Mouse (Mus musculus) liver, embryonic 16.5 days (tissue): Measurements from ENCODE around the gene Myo16. TPM values are rescaled to one million over a fixed set of nuclear protein-coding genes. Genes with fewer than 3 reads are reported as not detected.

Experiments used
- ATAC-seq: fragments of 200-750 bp; cut with Nextera tagmentation; 2 replicates; pipeline ENCODE4 v1.8.0; 2017; ENCODE audit warnings: low read depth, mild to moderate bottlenecking, moderate number of reproducible peaks, moderate library complexity
- H3K27ac ChIP-seq: fragments of 300-500 bp; sonication (generic); 2 replicates; pipeline ENCODE4 v1.5.1; 2014; ENCODE audit warnings: mild to moderate bottlenecking, low read length
- H3K27me3 ChIP-seq: fragments of 300-500 bp; sonication (generic); 2 replicates; pipeline ENCODE4 v1.6.1; 2014; ENCODE audit warnings: low read depth, low read length, mixed read lengths; ENCODE audit not compliant: control insufficient read depth, insufficient read depth
- H3K36me3 ChIP-seq: fragments of 300-500 bp; sonication (generic); 2 replicates; pipeline ENCODE4 v1.6.1; 2014; ENCODE audit warnings: mild to moderate bottlenecking; ENCODE audit not compliant: control insufficient read depth, insufficient read depth
- H3K4me1 ChIP-seq: fragments of 300-500 bp; sonication (generic); 2 replicates; pipeline ENCODE4 v1.6.1; 2014; ENCODE audit warnings: low read depth, low read length, mixed read lengths; ENCODE audit not compliant: control insufficient read depth
- H3K4me2 ChIP-seq: fragments of 300-500 bp; sonication (generic); 2 replicates; pipeline ENCODE4 v1.6.1; 2014; ENCODE audit warnings: low read depth, low read length, mixed read lengths
- H3K4me3 ChIP-seq: fragments of 300-500 bp; sonication (generic); 2 replicates; pipeline ENCODE4 v1.5.1; 2014; ENCODE audit warnings: low read depth, mild to moderate bottlenecking, low read length
- H3K9ac ChIP-seq: fragments of 300-500 bp; sonication (generic); 2 replicates; pipeline ENCODE4 v1.6.1; 2014; ENCODE audit warnings: low read depth, low read length
- H3K9me3 ChIP-seq: fragments of 300-500 bp; sonication (generic); replicated peaks from 2 replicates; pipeline ENCODE4 v1.6.1; 2016; ENCODE audit warnings: low read length; ENCODE audit not compliant: control insufficient read depth
- WGBS: fragments of 180-500 bp; shearing (Covaris S2); extraction: QIAGEN DNeasy Blood & Tissue Kit; methylation state at CpG from one replicate; pipeline ENCODE4 v1.1.7; 2014; ENCODE audit not compliant: insufficient replicate concordance; 5-methylcytosine and 5-hydroxymethylcytosine counted together
- polyA plus RNA-seq: library from polyadenylated mRNA; unstranded; fragments of >200 nt; fragmentation: Nextera tagmentation; extraction: Ambion mirVana; gene quantifications from 2 replicates; pipeline ENCODE4 v1.2.1, GENCODE M21; 2015

Gene Myo16
- polyA plus RNA-seq, 1 experiment from 2014 or later = 0.02 TPM

DNA sequence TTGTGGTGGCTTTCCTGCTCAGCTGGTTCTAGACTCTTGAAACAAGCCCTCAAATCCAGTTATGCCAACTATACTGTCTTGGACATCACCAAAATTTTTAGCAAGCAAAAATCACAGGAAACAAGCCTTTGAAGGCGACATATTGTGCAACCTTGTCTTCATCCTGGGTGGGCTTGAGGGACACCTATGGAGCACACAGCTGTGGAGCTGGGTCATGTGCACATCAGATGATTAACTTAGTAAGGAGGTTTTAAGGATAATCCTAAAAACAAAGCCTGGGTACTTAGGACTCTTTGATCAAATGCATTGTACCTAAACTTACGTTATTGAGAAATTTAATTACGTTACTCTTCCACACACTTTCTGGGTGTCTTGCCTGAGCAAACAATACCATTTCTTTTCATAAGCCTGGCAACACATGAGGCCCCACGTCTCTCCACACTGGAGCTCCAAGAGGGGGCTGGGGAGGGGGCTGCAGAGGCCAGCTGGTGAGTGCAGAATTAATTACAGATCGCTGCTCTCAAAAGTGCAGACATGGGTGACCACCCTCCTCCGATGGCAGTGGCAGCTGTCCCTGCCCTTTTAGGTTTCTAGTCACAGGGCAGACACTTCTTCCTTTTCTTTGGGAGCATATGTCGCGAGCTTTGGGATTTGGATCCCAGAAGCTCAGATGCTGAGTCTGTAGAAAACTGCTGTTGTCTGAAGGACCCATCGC lies 19.5 kb downstream of the Myo16 start:
- H3K27ac ChIP-seq = no peak overlapping the region
- H3K4me3 ChIP-seq = no peak overlapping the region
- H3K9ac ChIP-seq = no peak overlapping the region
- no peaks in the 10 kb centered on the region for H3K27me3 ChIP-seq
- no peaks in the 10 kb centered on the region for H3K36me3 ChIP-seq
- H3K4me2 ChIP-seq = no peak overlapping the region
- H3K9me3 ChIP-seq = no peaks in the 10 kb centered on the region
- no peak for ATAC-seq
- H3K4me1 ChIP-seq = no peaks in the 10 kb centered on the region
- WGBS = 49% methylated on average over 9 of the region's 9 CpGs

DNA sequence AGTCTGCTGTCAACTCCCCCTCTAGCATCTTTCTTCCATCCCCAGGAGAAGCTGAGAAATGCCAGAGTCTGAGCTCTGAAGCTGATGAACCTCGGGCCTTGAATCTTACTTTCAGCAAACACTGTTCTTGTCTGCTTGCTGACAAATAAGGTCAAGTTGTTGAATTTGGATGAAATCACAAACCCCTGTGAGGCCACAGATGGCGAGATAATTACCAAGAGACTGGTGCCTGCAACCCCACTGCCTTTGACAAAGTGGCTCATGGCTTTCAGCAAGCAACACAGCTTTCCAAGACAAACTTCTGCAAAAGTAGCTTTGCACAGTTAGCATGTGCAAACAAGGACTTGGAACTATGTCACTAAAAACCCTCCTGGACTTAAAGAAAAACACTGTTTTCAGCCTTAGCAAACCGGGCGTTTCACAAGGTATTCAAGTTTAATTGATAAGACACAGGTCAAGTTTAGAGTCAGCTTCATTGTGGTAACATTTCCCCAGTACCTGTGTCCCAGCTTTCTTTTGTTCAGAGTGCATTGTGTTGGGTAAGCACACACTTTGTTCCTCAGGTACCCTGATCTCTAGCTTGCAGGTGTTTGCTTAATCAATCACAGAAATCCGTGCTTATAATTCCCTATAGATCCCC lies 20.6 kb downstream of the Myo16 start:
- no peak overlapping the region for H3K9ac ChIP-seq
- no peak overlapping the region for H3K4me2 ChIP-seq
- H3K27me3 ChIP-seq = no peaks in the 10 kb centered on the region
- H3K27ac ChIP-seq = no peak overlapping the region
- H3K36me3 ChIP-seq = no peaks in the 10 kb centered on the region
- H3K9me3 ChIP-seq = no peaks in the 10 kb centered on the region
- ATAC-seq = no peak
- WGBS = 32% methylated on average over 5 of the region's 5 CpGs
- H3K4me3 ChIP-seq = no peak overlapping the region
- H3K4me1 ChIP-seq = no peaks in the 10 kb centered on the region

DNA sequence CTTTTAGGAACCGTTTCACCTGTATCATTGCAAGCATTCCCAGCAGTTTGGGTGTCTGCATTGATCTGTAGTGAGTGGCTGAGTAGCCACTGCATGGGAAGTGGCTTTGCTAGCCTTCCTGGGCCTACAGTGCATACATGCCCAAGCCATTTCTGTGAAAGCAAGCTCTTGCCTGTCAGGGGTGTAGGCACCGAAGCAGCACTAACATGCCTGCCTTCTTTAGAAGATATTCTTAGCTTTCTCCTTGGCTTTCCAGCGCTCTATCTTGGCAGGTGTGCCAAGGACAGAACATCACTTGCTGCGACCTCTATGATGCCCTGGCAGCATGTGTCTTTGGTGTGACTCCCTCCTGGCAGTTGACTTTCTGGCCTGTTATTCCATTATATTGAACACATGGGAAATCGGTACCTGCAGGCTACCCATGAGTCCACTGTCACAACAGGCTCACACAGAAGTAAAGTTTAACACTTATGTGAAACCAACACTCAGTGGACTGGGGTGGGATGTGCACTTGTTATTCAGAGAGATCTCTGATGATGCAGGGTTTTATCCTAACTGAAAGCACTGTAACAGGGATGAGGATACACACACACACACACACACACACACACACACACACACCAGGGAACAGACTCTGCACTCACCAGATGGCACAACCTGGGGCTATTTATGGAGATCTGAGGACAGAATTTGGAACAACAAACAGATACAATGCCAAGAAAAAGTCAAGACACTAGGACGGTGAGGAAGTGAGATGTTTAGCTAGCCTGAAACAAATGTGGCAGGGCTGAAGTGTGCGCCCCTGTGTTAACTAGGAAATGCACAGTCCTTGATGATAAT lies 21.4 kb downstream of the Myo16 start:
- 61% methylated on average over 7 of the region's 7 CpGs for WGBS
- no peak overlapping the region for H3K4me3 ChIP-seq
- H3K9ac ChIP-seq = no peak overlapping the region
- H3K27me3 ChIP-seq = no peaks in the 10 kb centered on the region
- H3K36me3 ChIP-seq = no peaks in the 10 kb centered on the region
- H3K4me2 ChIP-seq = no peak overlapping the region
- H3K9me3 ChIP-seq = no peaks in the 10 kb centered on the region
- H3K4me1 ChIP-seq = no peaks in the 10 kb centered on the region
- no peak overlapping the region for H3K27ac ChIP-seq
- ATAC-seq = no peak

DNA sequence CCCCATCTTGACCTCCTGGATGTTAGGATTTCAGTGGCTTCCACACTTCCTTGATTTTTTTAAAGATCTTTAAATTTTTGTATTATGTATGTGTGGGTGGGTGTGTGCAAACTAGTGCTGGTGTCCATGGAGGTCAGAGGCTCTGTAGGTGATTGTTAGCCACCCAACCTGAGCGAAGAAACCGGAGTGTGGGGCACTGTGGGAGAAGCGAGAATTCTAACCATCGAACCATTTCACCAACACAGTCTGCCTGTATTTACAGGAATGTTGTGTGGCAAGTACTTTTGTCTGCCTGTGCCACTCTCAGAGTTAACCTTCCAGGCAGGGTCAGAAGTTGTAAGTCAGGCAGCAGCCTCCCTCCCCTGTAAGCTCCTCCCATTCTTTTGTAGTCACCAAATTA lies 22.3 kb downstream of the Myo16 start:
- Histone ChIP-seq H3K36me3 (no peaks in the 10 kb centered on the region), H3K27me3 (no peaks in the 10 kb centered on the region), H3K27ac (no peak overlapping the region), H3K4me1 (no peaks in the 10 kb centered on the region), H3K4me2 (no peak overlapping the region), H3K4me3 (no peak overlapping the region), H3K9me3 (no peaks in the 10 kb centered on the region), H3K9ac (no peak overlapping the region)
- WGBS = 63% methylated on average over 4 of the region's 4 CpGs
- ATAC-seq = no peak

GRCm38 (mm10) chr8:10177131-10177530 lies 23.4 kb downstream of the Myo16 start:
- no peak overlapping the region for H3K27ac ChIP-seq
- no peaks in the 10 kb centered on the region for H3K36me3 ChIP-seq
- no peak for ATAC-seq
- H3K4me3 ChIP-seq = no peak overlapping the region
- H3K27me3 ChIP-seq = no peaks in the 10 kb centered on the region
- H3K4me2 ChIP-seq = no peak overlapping the region
- 38% methylated on average over 4 of the region's 4 CpGs for WGBS
- H3K9me3 ChIP-seq = no peaks in the 10 kb centered on the region
- no peaks in the 10 kb centered on the region for H3K4me1 ChIP-seq
- H3K9ac ChIP-seq = no peak overlapping the region

GRCm38 (mm10) chr8:10178986-10179385 lies 25.3 kb downstream of the Myo16 start:
- no peak overlapping the region for H3K27ac ChIP-seq
- H3K4me1 ChIP-seq = no peaks in the 10 kb centered on the region
- H3K4me3 ChIP-seq = no peak overlapping the region
- no peaks in the 10 kb centered on the region for H3K27me3 ChIP-seq
- no peak for ATAC-seq
- no peak overlapping the region for H3K4me2 ChIP-seq
- no peaks in the 10 kb centered on the region for H3K36me3 ChIP-seq
- H3K9me3 ChIP-seq = no peaks in the 10 kb centered on the region
- H3K9ac ChIP-seq = no peak overlapping the region

DNA sequence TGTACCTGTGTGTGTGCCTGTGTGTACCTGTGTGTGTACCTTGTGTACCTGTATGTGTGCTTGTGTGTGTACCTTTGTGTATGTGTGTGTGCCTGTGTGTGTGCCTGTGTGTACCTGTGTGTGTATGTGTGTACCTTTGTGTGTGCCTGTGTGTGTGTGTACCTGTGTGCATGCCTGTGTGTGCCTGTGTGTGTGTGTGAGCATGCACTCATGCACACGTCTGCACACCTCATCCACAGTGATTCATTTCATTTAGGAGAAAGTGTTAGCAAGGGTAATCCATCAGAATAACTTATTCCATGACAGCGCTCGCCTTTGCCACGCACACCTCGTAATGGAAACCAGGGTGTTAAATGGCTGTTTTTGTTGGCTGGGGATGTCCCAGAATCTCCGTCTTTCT lies 36.9 kb downstream of the Myo16 start:
- Histone ChIP-seq H3K4me3 (no peak overlapping the region), H3K9ac (no peak overlapping the region), H3K4me2 (no peak overlapping the region), H3K9me3 (no peaks in the 10 kb centered on the region; the same call in none of the 2 replicates), H3K36me3 (no peaks in the 10 kb centered on the region), H3K4me1 (no peaks in the 10 kb centered on the region), H3K27ac (no peak overlapping the region), H3K27me3 (no peaks in the 10 kb centered on the region)
- no peak for ATAC-seq
- 77% methylated on average over 6 of the region's 6 CpGs for WGBS

GRCm38 (mm10) chr8:10198164-10198563 lies 44.5 kb downstream of the Myo16 start:
- Histone ChIP-seq H3K9me3 (no peaks in the 10 kb centered on the region), H3K4me3 (no peak overlapping the region), H3K4me1 (no peaks in the 10 kb centered on the region), H3K27me3 (no peaks in the 10 kb centered on the region), H3K9ac (no peak overlapping the region), H3K27ac (no peak overlapping the region), H3K4me2 (no peak overlapping the region), H3K36me3 (no peaks in the 10 kb centered on the region)
- no peak for ATAC-seq
- 69% methylated on average over 7 of the region's 7 CpGs for WGBS

- Histone ChIP-seq H3K9ac (no peak overlapping the region), H3K9me3 (no peaks in the 10 kb centered on the region), H3K36me3 (no peaks in the 10 kb centered on the region), H3K4me3 (no peak overlapping the region), H3K27ac (no peak overlapping the region), H3K27me3 (no peaks in the 10 kb centered on the region), H3K4me2 (no peak overlapping the region), H3K4me1 (no peaks in the 10 kb centered on the region)
- no peak for ATAC-seq
- WGBS = 62% methylated on average over 5 of the region's 5 CpGs
Measured at GRCm38 (mm10) chr8:10199301-10199700, 45.6 kb downstream of the Myo16 start.
